Mouse (Mus musculus): ENCODE data around the gene Chst5. TPM values are rescaled to one million over a fixed set of nuclear protein-coding genes. Genes with fewer than 3 reads are reported as not detected.

Gene Chst5
- total and polyA plus RNA-seq, 3 experiments = not detected

DNA sequence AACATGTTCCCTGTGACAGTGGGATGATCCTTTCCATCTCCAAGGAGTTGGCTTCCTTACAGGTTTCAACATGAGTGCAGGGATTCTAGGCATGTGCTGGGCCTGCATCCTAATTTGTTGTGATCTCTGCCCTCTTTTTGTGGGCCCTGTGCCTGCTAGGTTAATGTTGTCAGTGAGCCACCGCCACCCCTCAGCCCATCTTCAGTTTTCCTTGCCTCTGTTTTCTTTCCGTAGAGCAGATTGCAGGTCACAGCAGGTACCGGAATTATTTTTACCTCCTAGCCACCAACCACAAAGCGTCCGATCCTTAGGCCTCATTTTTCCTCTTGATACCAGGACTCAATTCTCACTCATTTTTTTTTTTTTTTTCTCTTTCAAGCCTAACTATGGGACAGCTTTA lies 41.7 kb upstream of the Chst5 start:
- H3K4me1 ChIP-seq (ENCODE audit: control insufficient read depth in 1 of 2, insufficient read depth in 2 of 2, low read length in 2 of 2) = no peaks in the 10 kb centered on the region
- H3K27ac ChIP-seq (ENCODE audit: control insufficient read depth, low read depth, low read length) = no peak overlapping the region
- peaks cover 0 to 6% of the 10 kb centered on the region in 2 experiments; a peak in 3 of 4 replicates for H3K36me3 ChIP-seq (ENCODE audit: control insufficient read depth in 1 of 2, insufficient read depth in 2 of 2, low read length in 2 of 2)
- no peaks in the 10 kb centered on the region for H3K27me3 ChIP-seq (ENCODE audit: control insufficient read depth in 1 of 2, insufficient read depth in 2 of 2, low read length in 2 of 2)
- H3K9me3 ChIP-seq (replicated peaks; ENCODE audit: insufficient read depth, low read length) = no peaks in the 10 kb centered on the region
- H3K9ac ChIP-seq (ENCODE audit: control insufficient read depth, low read depth, low read length, poor library complexity, severe bottlenecking) = no peak overlapping the region
- no peak for TF ChIP-seq TAL1 (IDR thresholded peaks at IDR 0.05; ENCODE audit: low read length)
- no peaks in the 10 kb centered on the region for H3K79me2 ChIP-seq (ENCODE audit: control insufficient read depth, insufficient read depth, low read length, poor library complexity)
- no peak for DNase-seq (ENCODE audit: low read depth, low spot score)
- H3K4me3 ChIP-seq (ENCODE audit: control insufficient read depth in 1 of 2, insufficient read depth in 1 of 2, low read depth in 2 of 2, low read length in 2 of 2) = no peak overlapping the region

GRCm38 (mm10) chr8:111951317-111951716 lies 41.1 kb upstream of the Chst5 start:
- DNase-seq (ENCODE audit: low read depth, low spot score) = no peak
- H3K79me2 ChIP-seq (ENCODE audit: control insufficient read depth, insufficient read depth, low read length, poor library complexity) = no peaks in the 10 kb centered on the region
- no peaks in the 10 kb centered on the region for H3K9me3 ChIP-seq (replicated peaks; ENCODE audit: insufficient read depth, low read length)
- no peaks in the 10 kb centered on the region for H3K27me3 ChIP-seq (ENCODE audit: control insufficient read depth in 1 of 2, insufficient read depth in 2 of 2, low read length in 2 of 2)
- TF ChIP-seq SIN3A (IDR thresholded peaks at IDR 0.05; ENCODE audit: low read length) = no peak
- no peak for TF ChIP-seq EP300 (IDR thresholded peaks at IDR 0.05; ENCODE audit: low read depth in 1 of 2, low read length in 2 of 2)
- no peak for TF ChIP-seq MYB (IDR thresholded peaks at IDR 0.05; ENCODE audit: low read depth, low read length)
- TF ChIP-seq MEF2A (IDR thresholded peaks at IDR 0.05; ENCODE audit: extremely low read depth, insufficient replicate concordance, low read depth, low read length, poor library complexity, severe bottlenecking) = no peak
- no peak for TF ChIP-seq MAZ (IDR thresholded peaks at IDR 0.05; ENCODE audit: low read depth, low read length)
- no peak for TF ChIP-seq ETS1 (IDR thresholded peaks at IDR 0.05; ENCODE audit: low read depth, low read length)
- TF ChIP-seq HCFC1 (IDR thresholded peaks at IDR 0.05; ENCODE audit: low read depth, low read length) = no peak
- TF ChIP-seq ZNF384 (IDR thresholded peaks at IDR 0.05; ENCODE audit: low read depth, low read length) = no peak
- no peak for TF ChIP-seq TAL1 (IDR thresholded peaks at IDR 0.05; ENCODE audit: low read length)
- TF ChIP-seq KAT2A (conservative IDR thresholded peaks at IDR 0.05; ENCODE audit: low read depth, low read length) = no peak
- TF ChIP-seq CHD1 (IDR thresholded peaks at IDR 0.05; ENCODE audit: low read depth, low read length) = no peak
- no peak for TF ChIP-seq MYC (IDR thresholded peaks at IDR 0.05; ENCODE audit: low read depth, low read length)
- no peak for TF ChIP-seq TCF12 (IDR thresholded peaks at IDR 0.05; ENCODE audit: low read depth, low read length)
- TF ChIP-seq CTCF (IDR thresholded peaks at IDR 0.05 in 2 of 3, conservative IDR thresholded peaks at IDR 0.05 in 1 of 3; ENCODE audit: control insufficient read depth in 1 of 3, insufficient read depth in 1 of 3, low read depth in 2 of 3, low read length in 3 of 3, poor library complexity in 1 of 3, severe bottlenecking in 1 of 3) = no peak
- TF ChIP-seq NELFE (IDR thresholded peaks at IDR 0.05; ENCODE audit: low read depth, low read length) = no peak
- no peak for TF ChIP-seq CHD2 (IDR thresholded peaks at IDR 0.05; ENCODE audit: low read length)
- TF ChIP-seq NRF1 (IDR thresholded peaks at IDR 0.05; ENCODE audit: insufficient read depth, low read depth, low read length, poor library complexity, severe bottlenecking) = no peak
- TF ChIP-seq JUND (IDR thresholded peaks at IDR 0.05; ENCODE audit: low read depth, low read length) = no peak
- no peak for TF ChIP-seq BHLHE40 (IDR thresholded peaks at IDR 0.05; ENCODE audit: borderline replicate concordance, low read depth, low read length)
- peaks cover 0 to 6% of the 10 kb centered on the region in 2 experiments; a peak in 3 of 4 replicates for H3K36me3 ChIP-seq (ENCODE audit: control insufficient read depth in 1 of 2, insufficient read depth in 2 of 2, low read length in 2 of 2)
- no peaks in the 10 kb centered on the region for H3K4me1 ChIP-seq (ENCODE audit: control insufficient read depth in 1 of 2, insufficient read depth in 2 of 2, low read length in 2 of 2)
- H3K4me3 ChIP-seq (ENCODE audit: control insufficient read depth in 1 of 2, insufficient read depth in 1 of 2, low read depth in 2 of 2, low read length in 2 of 2) = no peak overlapping the region
- no peak overlapping the region for H3K27ac ChIP-seq (ENCODE audit: control insufficient read depth, low read depth, low read length)
- H3K9ac ChIP-seq (ENCODE audit: control insufficient read depth, low read depth, low read length, poor library complexity, severe bottlenecking) = no peak overlapping the region
